Mouse (Mus musculus): Measurements from ENCODE around the gene Vmn1r163.
"Not testable (repeated sequence)": the region's sequence is repeated elsewhere in the genome, so short reads cannot be mapped to it uniquely, and the experiment has no call there.

The Vmn1r163 gene

GRCm38 (mm10) chr7:23055240-23055639, at the start of gene Vmn1r163:
Gene Vmn1r163, plus strand, starts transcription at chr7:23055540.
- not testable (repeated sequence) for DNase-seq (ENCODE audit: extremely low read depth, low read depth)

GRCm38 (mm10) chr7:23019823-23020222, 35.5 kb upstream of the Vmn1r163 start, which contains the start of gene Gm4216:
Gene Gm4216, minus strand, starts transcription at chr7:23019923.
- not testable (repeated sequence) for DNase-seq (ENCODE audit: extremely low read depth, low read depth)

- DNase-seq (ENCODE audit: extremely low read depth, low read depth): not testable (repeated sequence)
Observed at GRCm38 (mm10) chr7:23067356-23067755, 12.0 kb downstream of the Vmn1r163 start, which contains the start of gene Gm8720. Gene Gm8720, minus strand, starts transcription at chr7:23067456.
